Mouse (Mus musculus): ENCODE data around the gene Rrp1b.

- no peak for TF ChIP-seq POLR2A (IDR thresholded peaks at IDR 0.05; ENCODE audit: insufficient read depth, low read depth, low read length)
- TF ChIP-seq CTCF (IDR thresholded peaks at IDR 0.05), result no peak
- no peak for TF ChIP-seq EP300 (IDR thresholded peaks at IDR 0.05; ENCODE audit: insufficient read depth, low read depth, low read length)
Observed at GRCm38 (mm10) chr17:32012254-32012653, 23.6 kb upstream of the Rrp1b start.
